Mouse (Mus musculus): ENCODE measurements around the gene Bcl2l13. TPM values are rescaled to one million over a fixed set of nuclear protein-coding genes. Genes with fewer than 3 reads are reported as not detected.
"Not testable (repeated sequence)": the region's sequence is repeated elsewhere in the genome, so short reads cannot be mapped to it uniquely, and the experiment has no call there.

Bcl2l13 gene
- total and polyA plus RNA-seq, 2 experiments from 2014 or later: 30.9 to 32.4 TPM

- DNase-seq (ENCODE audit: low spot score) (no peak), ATAC-seq (ENCODE audit: insufficient read depth, low read depth) (peak; percentile 46; the same call in 1 of the 2 replicates)
- H3K4me2 ChIP-seq (ENCODE audit: low read depth, low read length): peak overlapping the region; percentile 7; the same call in 1 of the 2 replicates
- H3K9ac ChIP-seq (replicated peaks; ENCODE audit: low read depth, low read length): no peak overlapping the region
- TF ChIP-seq EP300 (IDR thresholded peaks at IDR 0.05; ENCODE audit: low read depth): no peak
- peak; percentile 38 for TF ChIP-seq CTCF (IDR thresholded peaks at IDR 0.05; ENCODE audit: low read depth)
- no peaks in the 10 kb centered on the region for H3K9me3 ChIP-seq (replicated peaks; ENCODE audit: control insufficient read depth, low read length)
- H3K4me3 ChIP-seq (ENCODE audit: low read depth, low read length): no peak overlapping the region
- H3K4me1 ChIP-seq (ENCODE audit: control insufficient read depth, insufficient read depth): peaks cover 12% of the 10 kb centered on the region
- no peak overlapping the region for H3K27ac ChIP-seq (ENCODE audit: low read depth)
- H3K27me3 ChIP-seq (ENCODE audit: control insufficient read depth, insufficient read depth, low read length): no peaks in the 10 kb centered on the region
- H3K36me3 ChIP-seq (replicated peaks; ENCODE audit: control insufficient read depth, insufficient read depth, low read length): no peaks in the 10 kb centered on the region
- 45% methylated on average over 9 of the region's 9 CpGs for WGBS
Observed at GRCm38 (mm10) chr6:120914911-120915648, 79.1 kb downstream of the Bcl2l13 start.

- Histone ChIP-seq H3K4me3 (ENCODE audit: low read depth, low read length) (peak overlapping the region; percentile 65; the same call in 1 of the 2 replicates), H3K9me3 (replicated peaks; ENCODE audit: control insufficient read depth, low read length) (no peaks in the 10 kb centered on the region), H3K36me3 (replicated peaks; ENCODE audit: control insufficient read depth, insufficient read depth, low read length) (no peaks in the 10 kb centered on the region), H3K27ac (ENCODE audit: low read depth) (no peak overlapping the region), H3K4me1 (ENCODE audit: control insufficient read depth, insufficient read depth) (peaks cover 12% of the 10 kb centered on the region), H3K27me3 (ENCODE audit: control insufficient read depth, insufficient read depth, low read length) (no peaks in the 10 kb centered on the region), H3K9ac (replicated peaks; ENCODE audit: low read depth, low read length) (no peak overlapping the region), H3K4me2 (ENCODE audit: low read depth, low read length) (peak overlapping the region; percentile 7; the same call in 1 of the 2 replicates)
- ATAC-seq (ENCODE audit: insufficient read depth, low read depth) (no peak), DNase-seq (ENCODE audit: low spot score) (no peak)
- 35% methylated on average over 2 of the region's 2 CpGs for WGBS
- TF ChIP-seq EP300 (IDR thresholded peaks at IDR 0.05; ENCODE audit: low read depth): no peak
- TF ChIP-seq CTCF (IDR thresholded peaks at IDR 0.05; ENCODE audit: low read depth): no peak
Observed at GRCm38 (mm10) chr6:120915649-120915975, 79.6 kb downstream of the Bcl2l13 start.

GRCm38 (mm10) chr6:120916074-120916971 is 80.3 kb downstream of the Bcl2l13 start, which contains the start of gene Bid:
Gene Bid, minus strand, starts transcription at chr6:120916853.
- Histone ChIP-seq H3K9me3 (replicated peaks; ENCODE audit: control insufficient read depth, low read length) (no peaks in the 10 kb centered on the region), H3K4me2 (ENCODE audit: low read depth, low read length) (peak within 1 kb of the TSS; percentile 98), H3K36me3 (replicated peaks; ENCODE audit: control insufficient read depth, insufficient read depth, low read length) (no peaks in the 10 kb centered on the region), H3K4me1 (ENCODE audit: control insufficient read depth, insufficient read depth) (peaks cover 12% of the 10 kb centered on the region), H3K9ac (replicated peaks; ENCODE audit: low read depth, low read length) (peak within 1 kb of the TSS; percentile 56), H3K27ac (ENCODE audit: low read depth) (no peak within 1 kb of the TSS), H3K4me3 (ENCODE audit: low read depth, low read length) (peak within 1 kb of the TSS; percentile 65), H3K27me3 (ENCODE audit: control insufficient read depth, insufficient read depth, low read length) (no peaks in the 10 kb centered on the region)
- 2% methylated on average over 67 of the region's 67 CpGs for WGBS
- DNase-seq (ENCODE audit: low spot score) (peak; percentile 72), ATAC-seq (ENCODE audit: insufficient read depth, low read depth) (peak; percentile 81)
- no peak for TF ChIP-seq EP300 (IDR thresholded peaks at IDR 0.05; ENCODE audit: low read depth)

GRCm38 (mm10) chr6:120916972-120917881 is 81.2 kb downstream of the Bcl2l13 start:
- Histone ChIP-seq H3K4me2 (ENCODE audit: low read depth, low read length) (peak overlapping the region; percentile 98), H3K9ac (replicated peaks; ENCODE audit: low read depth, low read length) (peak overlapping the region; percentile 56), H3K4me3 (ENCODE audit: low read depth, low read length) (peak overlapping the region; percentile 65)
- not testable (repeated sequence) for H3K36me3 ChIP-seq (replicated peaks; ENCODE audit: control insufficient read depth, insufficient read depth, low read length); H3K9me3 ChIP-seq (replicated peaks; ENCODE audit: control insufficient read depth, low read length); H3K27me3 ChIP-seq (ENCODE audit: control insufficient read depth, insufficient read depth, low read length); H3K4me1 ChIP-seq (ENCODE audit: control insufficient read depth, insufficient read depth); DNase-seq (ENCODE audit: low spot score); H3K27ac ChIP-seq (ENCODE audit: low read depth); ATAC-seq (ENCODE audit: insufficient read depth, low read depth)
- WGBS: 26% methylated on average over 9 of the region's 14 CpGs

GRCm38 (mm10) chr6:120917975-120918374 is 82.0 kb downstream of the Bcl2l13 start:
- WGBS: 56% methylated on average over 3 of the region's 3 CpGs
- ATAC-seq (ENCODE audit: insufficient read depth, low read depth) (no peak), DNase-seq (ENCODE audit: low spot score) (no peak)
- no peak overlapping the region for H3K9ac ChIP-seq (replicated peaks; ENCODE audit: low read depth, low read length)
- H3K9me3 ChIP-seq (replicated peaks; ENCODE audit: control insufficient read depth, low read length): no peaks in the 10 kb centered on the region
- H3K4me1 ChIP-seq (ENCODE audit: control insufficient read depth, insufficient read depth): peaks cover 3% of the 10 kb centered on the region
- no peak overlapping the region for H3K27ac ChIP-seq (ENCODE audit: low read depth)
- H3K4me3 ChIP-seq (ENCODE audit: low read depth, low read length): no peak overlapping the region
- H3K36me3 ChIP-seq (replicated peaks; ENCODE audit: control insufficient read depth, insufficient read depth, low read length): no peaks in the 10 kb centered on the region
- no peak overlapping the region for H3K4me2 ChIP-seq (ENCODE audit: low read depth, low read length)
- H3K27me3 ChIP-seq (ENCODE audit: control insufficient read depth, insufficient read depth, low read length): no peaks in the 10 kb centered on the region
- TF ChIP-seq CTCF (IDR thresholded peaks at IDR 0.05; ENCODE audit: low read depth): no peak
- no peak for TF ChIP-seq EP300 (IDR thresholded peaks at IDR 0.05; ENCODE audit: low read depth)

GRCm38 (mm10) chr6:120924791-120925321 is 88.8 kb downstream of the Bcl2l13 start:
- 79% methylated on average over 2 of the region's 2 CpGs for WGBS
- not testable (repeated sequence) for ATAC-seq (ENCODE audit: insufficient read depth, low read depth); H3K4me3 ChIP-seq (ENCODE audit: low read depth, low read length); H3K9me3 ChIP-seq (replicated peaks; ENCODE audit: control insufficient read depth, low read length); H3K27me3 ChIP-seq (ENCODE audit: control insufficient read depth, insufficient read depth, low read length); DNase-seq (ENCODE audit: low spot score); H3K9ac ChIP-seq (replicated peaks; ENCODE audit: low read depth, low read length); H3K27ac ChIP-seq (ENCODE audit: low read depth); H3K36me3 ChIP-seq (replicated peaks; ENCODE audit: control insufficient read depth, insufficient read depth, low read length); H3K4me1 ChIP-seq (ENCODE audit: control insufficient read depth, insufficient read depth); H3K4me2 ChIP-seq (ENCODE audit: low read depth, low read length)
